Mouse (Mus musculus) forebrain, embryonic 10.5 days (tissue): Measurements from ENCODE around the gene Styk1. TPM values are rescaled to one million over a fixed set of nuclear protein-coding genes. Genes with fewer than 3 reads are reported as not detected.
A peak's percentile ranks its signal among the peaks of the same experiment; 100 is the strongest.
"Not testable (repeated sequence)": the region's sequence is repeated elsewhere in the genome, so short reads cannot be mapped to it uniquely, and the experiment has no call there.

Experiments
- DNase-seq: peaks from one replicate; pipeline ENCODE4 v3.0.0-alpha.2; 2017; ENCODE audit warnings: low spot score; ENCODE audit errors: extremely low spot score
- H3K27ac ChIP-seq: fragments of 300-500 bp; sonication (generic); 2 replicates; pipeline ENCODE4 v1.5.1; 2016; ENCODE audit warnings: mild to moderate bottlenecking
- H3K27me3 ChIP-seq: fragments of 300-500 bp; sonication (generic); 2 replicates; pipeline ENCODE4 v1.6.1; 2016; ENCODE audit warnings: mild to moderate bottlenecking; ENCODE audit not compliant: poor library complexity, severe bottlenecking
- H3K36me3 ChIP-seq: fragments of 300-500 bp; sonication (generic); replicated peaks from 2 replicates; pipeline ENCODE4 v1.6.1; 2016; ENCODE audit warnings: mild to moderate bottlenecking, moderate library complexity
- H3K4me1 ChIP-seq: fragments of 300-500 bp; sonication (generic); 2 replicates; pipeline ENCODE4 v1.6.1; 2016
- H3K4me3 ChIP-seq: fragments of 300-500 bp; sonication (generic); 2 replicates; pipeline ENCODE4 v1.5.1; 2016; ENCODE audit warnings: mild to moderate bottlenecking, moderate library complexity
- H3K9me3 ChIP-seq: fragments of 300-500 bp; sonication (generic); 2 replicates; pipeline ENCODE4 v1.6.1; 2016; ENCODE audit warnings: mild to moderate bottlenecking, moderate library complexity
- WGBS: fragments of 180-500 bp; shearing (Covaris S2); methylation state at CpG from one replicate; pipeline ENCODE4 v1.1.7; 2016; 5-methylcytosine and 5-hydroxymethylcytosine counted together
- polyA plus RNA-seq: library from polyadenylated mRNA; unstranded; fragments of >200 nt; fragmentation: Nextera tagmentation; extraction: Ambion mirVana; gene quantifications from 2 replicates; pipeline ENCODE4 v1.2.1, GENCODE M21; 2016

Gene Styk1
- polyA plus RNA-seq, 1 experiment from 2014 or later: 0.62 TPM

GRCm38 (mm10) chr6:131294435-131295112 lies 58.8 kb downstream of the Styk1 start:
- H3K9me3 ChIP-seq: no peaks in the 10 kb centered on the region
- WGBS: 90% methylated on average over 5 of the region's 5 CpGs
- no peak for DNase-seq

GRCm38 (mm10) chr6:131293916-131294315 lies 59.5 kb downstream of the Styk1 start:
- 88% methylated on average over 5 of the region's 5 CpGs for WGBS
- Histone ChIP-seq H3K4me3 (peak overlapping the region; percentile 73; the same call in 1 of the 2 replicates), H3K27me3 (no peaks in the 10 kb centered on the region), H3K9me3 (no peaks in the 10 kb centered on the region), H3K4me1 (peaks cover 10% of the 10 kb centered on the region), H3K27ac (no peak overlapping the region), H3K36me3 (no peaks in the 10 kb centered on the region; the same call in 1 of the 2 replicates)
- DNase-seq: no peak

More at GRCm38 (mm10) chr6:131294435-131295112, 58.8 kb downstream of the Styk1 start:
- peaks cover 10% of the 10 kb centered on the region for H3K4me1 ChIP-seq
- H3K27me3 ChIP-seq: no peaks in the 10 kb centered on the region
- no peaks in the 10 kb centered on the region for H3K36me3 ChIP-seq
- no peak overlapping the region for H3K27ac ChIP-seq
- H3K4me3 ChIP-seq: no peak overlapping the region

- H3K4me3 ChIP-seq: peak within 1 kb of the TSS; percentile 73
- H3K4me1 ChIP-seq: peaks cover 10% of the 10 kb centered on the region
- 4% methylated on average over 49 of the region's 51 CpGs for WGBS
- DNase-seq: peak; percentile 78
- H3K27me3 ChIP-seq: no peaks in the 10 kb centered on the region
- H3K27ac ChIP-seq: peak within 1 kb of the TSS; percentile 91
- no peaks in the 10 kb centered on the region for H3K9me3 ChIP-seq
- peaks cover 5% of the 10 kb centered on the region for H3K36me3 ChIP-seq
These were observed 60.2 kb downstream of the Styk1 start, which contains the start of gene Magohb for GRCm38 (mm10) chr6:131292991-131293788. TSS of gene Magohb (minus strand) at chr6:131293244.

- H3K27me3 ChIP-seq: no peaks in the 10 kb centered on the region
- H3K4me1 ChIP-seq: peaks cover 10% of the 10 kb centered on the region
- 35% methylated on average over 10 of the region's 10 CpGs for WGBS
- peaks cover 12% of the 10 kb centered on the region for H3K36me3 ChIP-seq
- no peaks in the 10 kb centered on the region for H3K9me3 ChIP-seq
- peak overlapping the region; percentile 91 for H3K27ac ChIP-seq
- DNase-seq: peak; percentile 15
- peak overlapping the region; percentile 73 for H3K4me3 ChIP-seq
These were observed 61.0 kb downstream of the Styk1 start for GRCm38 (mm10) chr6:131292276-131292990.

GRCm38 (mm10) chr6:131290430-131290829 lies 63.0 kb downstream of the Styk1 start:
- Histone ChIP-seq H3K27me3 (no peaks in the 10 kb centered on the region), H3K4me1 (peaks cover 10% of the 10 kb centered on the region), H3K36me3 (peaks cover 28% of the 10 kb centered on the region), H3K9me3 (no peaks in the 10 kb centered on the region), H3K4me3 (no peak overlapping the region), H3K27ac (no peak overlapping the region)
- WGBS: 33% methylated on average over 2 of the region's 2 CpGs
- no peak for DNase-seq

- not testable (repeated sequence) for H3K27me3 ChIP-seq, H3K4me1 ChIP-seq, DNase-seq, H3K27ac ChIP-seq, H3K9me3 ChIP-seq, H3K4me3 ChIP-seq
- H3K36me3 ChIP-seq: peaks cover 20% of the 10 kb centered on the region
- 94% methylated on average over 2 of the region's 2 CpGs for WGBS
These were observed 75.2 kb downstream of the Styk1 start for GRCm38 (mm10) chr6:131278160-131278559.

- Histone ChIP-seq H3K27ac (no peak overlapping the region), H3K36me3 (peaks cover 5% of the 10 kb centered on the region), H3K4me1 (no peaks in the 10 kb centered on the region), H3K9me3 (no peaks in the 10 kb centered on the region), H3K27me3 (no peaks in the 10 kb centered on the region), H3K4me3 (no peak overlapping the region)
- DNase-seq: no peak
- WGBS: 92% methylated on average over 4 of the region's 4 CpGs
These were observed 76.7 kb downstream of the Styk1 start for GRCm38 (mm10) chr6:131276659-131277058.

- no peak overlapping the region for H3K27ac ChIP-seq
- no peak for DNase-seq
- no peaks in the 10 kb centered on the region for H3K27me3 ChIP-seq
- 89% methylated on average over 1 of the region's 1 CpGs for WGBS
- H3K36me3 ChIP-seq: peaks cover 3% of the 10 kb centered on the region
- 0 out of 2 replicates have a peak, but pooled peaks cover 2% of the 10 kb centered on the region for H3K9me3 ChIP-seq
- H3K4me3 ChIP-seq: no peak overlapping the region
- H3K4me1 ChIP-seq: no peaks in the 10 kb centered on the region
These were observed 81.1 kb downstream of the Styk1 start for GRCm38 (mm10) chr6:131272311-131272710.

GRCm38 (mm10) chr6:131270312-131270711 lies 83.1 kb downstream of the Styk1 start:
- Histone ChIP-seq H3K4me1 (no peaks in the 10 kb centered on the region), H3K27me3 (no peaks in the 10 kb centered on the region)
- DNase-seq: no peak

GRCm38 (mm10) chr6:131269599-131269998 lies 83.8 kb downstream of the Styk1 start:
- no peak for DNase-seq

More at GRCm38 (mm10) chr6:131270312-131270711, 83.1 kb downstream of the Styk1 start:
- 0 out of 2 replicates have a peak, but pooled peaks cover 2% of the 10 kb centered on the region for H3K9me3 ChIP-seq
- no peaks in the 10 kb centered on the region for H3K36me3 ChIP-seq
- WGBS: 74% methylated on average over 1 of the region's 1 CpGs
- H3K27ac ChIP-seq: no peak overlapping the region
- H3K4me3 ChIP-seq: no peak overlapping the region

GRCm38 (mm10) chr6:131264175-131264574 lies 89.2 kb downstream of the Styk1 start:
- peaks cover 25% of the 10 kb centered on the region for H3K9me3 ChIP-seq
- WGBS: 74% methylated on average over 5 of the region's 5 CpGs
- H3K4me1 ChIP-seq: no peaks in the 10 kb centered on the region
- no peaks in the 10 kb centered on the region for H3K27me3 ChIP-seq
- no peaks in the 10 kb centered on the region for H3K36me3 ChIP-seq
- no peak for DNase-seq
- H3K27ac ChIP-seq: no peak overlapping the region
- H3K4me3 ChIP-seq: no peak overlapping the region

More at GRCm38 (mm10) chr6:131269599-131269998, 83.8 kb downstream of the Styk1 start:
- Histone ChIP-seq H3K4me3 (no peak overlapping the region), H3K9me3 (peaks cover 4% of the 10 kb centered on the region), H3K27ac (no peak overlapping the region), H3K27me3 (no peaks in the 10 kb centered on the region), H3K4me1 (no peaks in the 10 kb centered on the region), H3K36me3 (no peaks in the 10 kb centered on the region)
- 92% methylated on average over 2 of the region's 2 CpGs for WGBS

- WGBS: 66% methylated on average over 3 of the region's 3 CpGs
- Histone ChIP-seq H3K9me3 (peaks cover 23% of the 10 kb centered on the region), H3K4me1 (no peaks in the 10 kb centered on the region), H3K27ac (no peak overlapping the region), H3K36me3 (no peaks in the 10 kb centered on the region), H3K4me3 (no peak overlapping the region), H3K27me3 (no peaks in the 10 kb centered on the region)
- DNase-seq: no peak
These were observed 90.6 kb downstream of the Styk1 start for GRCm38 (mm10) chr6:131262778-131263177.
